Mouse (Mus musculus) heart, postnatal 0 days (tissue): ENCODE data around the gene Utf1. TPM values are rescaled to one million over a fixed set of nuclear protein-coding genes. Genes with fewer than 3 reads are reported as not detected.

Experiments used
- ATAC-seq: fragments of 200-750 bp; cut with Nextera tagmentation; 2 replicates; pipeline ENCODE4 v1.8.0; 2017; ENCODE audit warnings: low read depth, moderate number of reproducible peaks, moderate library complexity; ENCODE audit not compliant: insufficient read depth
- DNase-seq: peaks from one replicate; pipeline ENCODE4 v3.0.0-alpha.2; 2016; ENCODE audit warnings: low spot score
- H3K27ac ChIP-seq: fragments of 300-500 bp; sonication (generic); 2 replicates; pipeline ENCODE4 v1.5.1; 2014; ENCODE audit warnings: low read depth, mild to moderate bottlenecking
- H3K27me3 ChIP-seq: fragments of 300-500 bp; sonication (generic); 2 replicates; pipeline ENCODE4 v1.6.1; 2014; ENCODE audit warnings: low read length, mixed read lengths; ENCODE audit not compliant: control insufficient read depth, insufficient read depth
- H3K36me3 ChIP-seq: fragments of 300-500 bp; sonication (generic); replicated peaks from 2 replicates; pipeline ENCODE4 v1.6.1; 2014; ENCODE audit warnings: low read length, mixed read lengths; ENCODE audit not compliant: control insufficient read depth, insufficient read depth
- H3K4me1 ChIP-seq: fragments of 300-500 bp; sonication (generic); 2 replicates; pipeline ENCODE4 v1.6.1; 2014; ENCODE audit warnings: antibody characterized with exemption; ENCODE audit not compliant: control insufficient read depth, insufficient read depth
- H3K4me2 ChIP-seq: fragments of 300-500 bp; sonication (generic); 2 replicates; pipeline ENCODE4 v1.6.1; 2014; ENCODE audit warnings: low read depth, mild to moderate bottlenecking, low read length, moderate library complexity
- H3K4me3 ChIP-seq: fragments of 300-500 bp; sonication (generic); 2 replicates; pipeline ENCODE4 v1.5.1; 2014; ENCODE audit warnings: low read depth, low read length
- H3K9ac ChIP-seq: fragments of 300-500 bp; sonication (generic); replicated peaks from 2 replicates; pipeline ENCODE4 v1.6.1; 2014; ENCODE audit warnings: low read depth, low read length, mixed read lengths
- H3K9me3 ChIP-seq: fragments of 300-500 bp; sonication (generic); replicated peaks from 2 replicates; pipeline ENCODE4 v1.6.1; 2016; ENCODE audit warnings: low read length; ENCODE audit not compliant: control insufficient read depth
- CTCF ChIP-seq: IDR thresholded peaks from 2 replicates; pipeline ENCODE4 v1.5.1; 2016; ENCODE audit warnings: antibody characterized with exemption, control low read depth, low read depth
- EP300 ChIP-seq: IDR thresholded peaks from 2 replicates; pipeline ENCODE4 v1.6.1; 2016; ENCODE audit warnings: antibody characterized with exemption, low read depth
- WGBS: fragments of 180-500 bp; shearing (Covaris S2); extraction: QIAGEN DNeasy Blood & Tissue Kit; methylation state at CpG from one replicate; pipeline ENCODE4 v1.1.7; 2014; 5-methylcytosine and 5-hydroxymethylcytosine counted together
- polyA plus RNA-seq: library from polyadenylated mRNA; unstranded; fragments of >200 nt; fragmentation: Nextera tagmentation; extraction: Ambion mirVana; gene quantifications from 2 replicates; pipeline ENCODE4 v1.2.1, GENCODE M21; 2015
- total RNA-seq: library from RNA; depleted of rRNA; stranded (reverse); fragments of >200 nt; gene quantifications from 2 replicates; pipeline ENCODE4 v1.2.3, GENCODE M21; 2014; ENCODE audit warnings: low replicate concordance

Gene Utf1
- total and polyA plus RNA-seq, 2 experiments from 2014 or later = not detected

DNA sequence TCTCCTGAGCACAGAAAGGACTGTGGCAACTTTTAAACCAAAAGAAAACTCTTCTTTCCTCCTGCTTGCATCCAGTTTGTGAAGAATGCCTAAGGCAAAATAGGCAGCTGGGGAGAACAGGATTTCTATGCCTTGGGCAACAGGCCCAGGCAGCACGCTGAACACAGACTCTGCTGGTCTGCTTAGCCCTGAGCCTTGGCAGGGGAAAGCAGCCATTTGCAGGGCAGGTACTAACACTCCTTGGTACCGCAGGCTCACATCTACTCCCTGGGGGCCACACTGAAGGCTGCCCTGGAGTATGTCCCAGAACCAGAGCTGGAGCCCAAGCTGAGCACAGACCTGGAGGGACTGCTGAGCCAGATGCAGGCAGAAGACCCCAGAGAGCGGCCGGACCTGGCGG is 35.4 kb upstream of the Utf1 start:
- no peak overlapping the region for H3K27ac ChIP-seq
- 72% methylated on average over 5 of the region's 5 CpGs for WGBS

DNA sequence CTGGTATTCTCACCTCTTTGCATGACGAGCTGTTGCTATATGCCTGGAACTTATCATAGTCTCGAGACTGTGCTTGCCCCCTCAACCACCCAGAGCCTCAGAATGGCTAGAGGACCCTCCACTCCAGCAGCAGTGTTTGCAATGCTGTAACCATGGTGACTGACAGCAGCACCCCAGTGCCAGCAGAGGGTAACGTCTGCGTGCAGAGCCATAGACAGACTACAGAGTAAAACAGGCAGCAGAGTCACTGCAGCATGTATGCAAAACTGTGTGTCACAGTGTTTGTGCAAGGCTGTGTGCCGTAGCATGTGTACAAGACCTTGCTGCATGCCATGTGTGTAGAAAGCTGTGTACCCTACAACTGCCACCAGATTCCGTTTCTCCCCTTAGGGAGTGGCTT is 34.1 kb upstream of the Utf1 start:
- no peak for ATAC-seq
- no peaks in the 10 kb centered on the region for H3K36me3 ChIP-seq
- peaks cover 28% of the 10 kb centered on the region for H3K27me3 ChIP-seq
- H3K9me3 ChIP-seq = no peaks in the 10 kb centered on the region
- H3K27ac ChIP-seq = no peak overlapping the region
- H3K9ac ChIP-seq = no peak overlapping the region
- 34% methylated on average over 6 of the region's 6 CpGs for WGBS
- H3K4me2 ChIP-seq = no peak overlapping the region
- no peaks in the 10 kb centered on the region for H3K4me1 ChIP-seq
- no peak overlapping the region for H3K4me3 ChIP-seq
- DNase-seq = no peak
- TF ChIP-seq EP300 (no peak), CTCF (no peak)

More for the DNA sequence above, 35.4 kb upstream of the Utf1 start:
- Histone ChIP-seq H3K4me1 (no peaks in the 10 kb centered on the region), H3K4me3 (no peak overlapping the region), H3K4me2 (no peak overlapping the region), H3K9me3 (no peaks in the 10 kb centered on the region), H3K36me3 (no peaks in the 10 kb centered on the region), H3K27me3 (peaks cover 16% of the 10 kb centered on the region), H3K9ac (no peak overlapping the region)
- DNase-seq = no peak
- no peak for ATAC-seq
- TF ChIP-seq CTCF (no peak), EP300 (no peak)

DNA sequence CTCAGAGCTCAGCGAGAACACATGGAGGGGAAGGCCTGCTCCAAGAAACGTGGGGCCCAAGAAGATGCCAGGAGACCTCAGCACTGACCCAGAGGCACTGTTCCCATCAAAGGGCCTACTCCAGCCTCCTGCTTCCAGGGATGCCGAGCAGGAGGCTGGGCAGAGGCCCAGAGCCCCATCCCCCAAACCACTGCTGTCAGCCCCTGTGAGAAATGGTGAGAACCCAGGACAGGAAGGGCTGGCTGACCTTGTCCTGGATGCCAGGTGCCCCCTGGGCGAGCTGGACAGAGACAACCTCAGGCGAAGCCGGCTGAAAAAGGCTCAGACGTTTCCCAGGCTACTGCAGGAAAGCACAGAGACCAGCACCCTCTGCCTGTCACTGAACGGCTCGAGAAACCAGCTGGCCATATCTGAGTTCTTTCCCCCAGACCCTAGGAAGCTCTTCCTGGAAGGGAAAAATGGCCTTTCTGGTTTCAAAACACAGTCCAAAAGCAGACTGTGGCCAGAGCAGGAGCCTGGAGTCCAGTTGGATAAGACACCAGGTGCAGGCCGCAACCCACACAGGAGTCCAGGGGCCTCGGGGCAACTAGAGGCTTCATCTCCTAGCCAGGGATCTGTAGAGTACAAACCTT is 33.3 kb upstream of the Utf1 start:
- Histone ChIP-seq H3K4me3 (no peak overlapping the region), H3K9me3 (no peaks in the 10 kb centered on the region), H3K27me3 (peaks cover 31% of the 10 kb centered on the region), H3K9ac (no peak overlapping the region), H3K36me3 (no peaks in the 10 kb centered on the region), H3K27ac (no peak overlapping the region), H3K4me1 (no peaks in the 10 kb centered on the region), H3K4me2 (no peak overlapping the region)
- WGBS = 42% methylated on average over 11 of the region's 11 CpGs
- no peak for DNase-seq
- TF ChIP-seq EP300 = no peak
- TF ChIP-seq CTCF = no peak
- no peak for ATAC-seq

DNA sequence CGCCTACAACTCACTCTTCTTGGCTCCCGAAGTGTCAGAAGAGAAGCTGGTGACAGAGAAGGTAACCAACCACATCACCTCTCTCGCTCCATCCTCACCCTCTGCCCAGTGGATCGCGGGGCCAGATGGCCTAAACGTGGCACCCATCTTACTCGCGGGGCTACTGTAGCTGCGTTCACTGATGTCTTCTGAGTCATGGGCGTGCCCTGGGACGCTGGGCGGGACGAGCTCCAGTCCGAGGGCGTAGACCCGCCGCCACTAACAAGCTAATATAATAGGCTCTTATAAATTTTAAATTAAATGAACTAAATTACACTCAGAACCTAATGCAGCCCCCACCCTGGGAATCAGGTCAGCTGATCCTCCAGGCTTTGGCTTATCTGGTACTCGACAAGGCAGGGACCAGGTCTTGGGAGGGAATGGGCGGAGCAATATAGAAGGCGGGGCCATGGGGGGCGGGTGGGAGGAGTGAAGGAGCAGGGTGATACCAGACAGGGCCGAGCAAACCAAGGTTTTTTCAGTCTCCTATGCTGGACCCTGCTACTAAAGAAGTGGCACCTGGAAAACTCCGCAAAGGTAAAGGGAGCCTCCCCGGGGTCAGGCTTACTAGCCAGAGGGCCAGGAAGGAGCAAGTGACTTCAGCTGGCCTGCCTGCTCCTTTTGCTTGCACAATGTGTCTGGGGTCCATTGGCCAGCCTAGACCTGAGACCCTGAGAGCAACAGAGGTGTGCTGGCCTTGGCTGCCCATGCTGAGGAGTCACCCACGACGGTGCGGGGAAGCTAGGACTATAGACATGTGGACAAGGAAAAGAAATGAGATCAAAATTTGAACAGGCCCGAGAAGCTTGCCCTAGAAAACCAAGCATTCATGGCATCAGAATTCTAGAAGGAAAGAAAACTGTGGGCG is 29.2 kb upstream of the Utf1 start:
- H3K27me3 ChIP-seq = peaks cover 42% of the 10 kb centered on the region
- H3K4me1 ChIP-seq = no peaks in the 10 kb centered on the region
- ATAC-seq (no peak), DNase-seq (no peak)
- WGBS = 9% methylated on average over 29 of the region's 29 CpGs
- H3K4me3 ChIP-seq = peak overlapping the region; percentile 22; the same call in 1 of the 2 replicates
- no peak for TF ChIP-seq EP300
- TF ChIP-seq CTCF = no peak
- no peaks in the 10 kb centered on the region for H3K9me3 ChIP-seq
- peak overlapping the region; percentile 40; the same call in 1 of the 2 replicates for H3K4me2 ChIP-seq
- H3K9ac ChIP-seq = no peak overlapping the region
- H3K36me3 ChIP-seq = no peaks in the 10 kb centered on the region
- no peak overlapping the region for H3K27ac ChIP-seq

GRCm38 (mm10) chr7:139915646-139916257 is 27.8 kb upstream of the Utf1 start:
- H3K4me1 ChIP-seq = no peaks in the 10 kb centered on the region
- 8% methylated on average over 14 of the region's 14 CpGs for WGBS
- no peaks in the 10 kb centered on the region for H3K36me3 ChIP-seq
- TF ChIP-seq CTCF = no peak
- no peak for TF ChIP-seq EP300
- DNase-seq = no peak
- H3K27me3 ChIP-seq = peaks cover 42% of the 10 kb centered on the region
- H3K4me3 ChIP-seq = no peak overlapping the region
- no peak for ATAC-seq
- no peak overlapping the region for H3K27ac ChIP-seq
- H3K4me2 ChIP-seq = no peak overlapping the region
- H3K9me3 ChIP-seq = no peaks in the 10 kb centered on the region
- no peak overlapping the region for H3K9ac ChIP-seq
